Mouse (Mus musculus): Measurements from ENCODE around the gene Slc29a1.

- no peak for TF ChIP-seq CTCF (IDR thresholded peaks at IDR 0.05; ENCODE audit: borderline replicate concordance, control insufficient read depth, extremely low read depth, insufficient read depth, low read length, poor library complexity)
- no peak for TF ChIP-seq POLR2A (IDR thresholded peaks at IDR 0.05; ENCODE audit: control insufficient read depth, extremely low read depth, insufficient read depth, low read length, poor library complexity)
Measured at GRCm38 (mm10) chr17:45572103-45573086, 27.0 kb downstream of the Slc29a1 start.
